Mouse (Mus musculus) ES-E14 (cell line): Measurements from ENCODE around the gene Kcna2. TPM values are rescaled to one million over a fixed set of nuclear protein-coding genes. Genes with fewer than 3 reads are reported as not detected.

Source experiments
- DNase-seq: peaks from one replicate; pipeline ENCODE4 v3.0.0-alpha.2; 2013; ENCODE audit warnings: low read depth, low spot score
- H3K27ac ChIP-seq: 2 replicates; pipeline ENCODE4 v1.5.1; 2012; ENCODE audit warnings: low read depth, mild to moderate bottlenecking, low read length, moderate library complexity, mixed read lengths; ENCODE audit not compliant: poor library complexity, insufficient read depth, severe bottlenecking
- H3K36me3 ChIP-seq: 2 replicates; pipeline ENCODE4 v1.6.1; 2012; ENCODE audit warnings: mild to moderate bottlenecking, low read length, moderate library complexity, mixed read lengths; ENCODE audit not compliant: control insufficient read depth, poor library complexity, insufficient read depth, severe bottlenecking
- H3K4me1 ChIP-seq, 2 experiments: fragments of 150-350 bp in 1 of 2; sonication (generic) in 1 of 2; 2 replicates each; pipeline ENCODE4 v1.6.1; 2012; ENCODE audit warnings: low read length in 2 of 2, mild to moderate bottlenecking in 1 of 2, mixed read lengths in 1 of 2; ENCODE audit not compliant: control insufficient read depth in 2 of 2, insufficient read depth in 2 of 2, poor library complexity in 1 of 2
- H3K4me3 ChIP-seq, 2 experiments: fragments of 150-350 bp in 1 of 2; sonication (generic) in 1 of 2; 2 replicates each; pipeline ENCODE4 v1.5.1; 2012; ENCODE audit warnings: low read length in 2 of 2, low read depth in 1 of 2, mild to moderate bottlenecking in 1 of 2, mixed read lengths in 1 of 2; ENCODE audit not compliant: insufficient read depth in 1 of 2, poor library complexity in 1 of 2, severe bottlenecking in 1 of 2
- H3K9ac ChIP-seq: 2 replicates; pipeline ENCODE4 v1.6.1; 2012; ENCODE audit warnings: low read depth, mild to moderate bottlenecking, low read length, mixed read lengths; ENCODE audit not compliant: poor library complexity, insufficient read depth, severe bottlenecking
- H3K9me3 ChIP-seq: fragments of 150-350 bp; sonication (generic); 2 replicates; pipeline ENCODE4 v1.6.1; 2012; ENCODE audit warnings: low read depth, mild to moderate bottlenecking, low read length; ENCODE audit not compliant: control insufficient read depth, insufficient read depth
- CHD2 ChIP-seq: IDR thresholded peaks from 2 replicates; pipeline ENCODE4 v1.6.1; 2014; ENCODE audit warnings: mild to moderate bottlenecking, low read depth, low read length, inconsistent platforms
- HCFC1 ChIP-seq: IDR thresholded peaks from 2 replicates; pipeline ENCODE4 v1.6.1; 2012; ENCODE audit warnings: low read length, inconsistent platforms, borderline replicate concordance; ENCODE audit not compliant: insufficient read depth
- MAFK ChIP-seq: IDR thresholded peaks from 2 replicates; pipeline ENCODE4 v1.6.1; 2014; ENCODE audit warnings: mild to moderate bottlenecking, low read depth, low read length, inconsistent platforms; ENCODE audit not compliant: insufficient read depth
- ZC3H11A ChIP-seq: IDR thresholded peaks from 2 replicates; pipeline ENCODE4 v1.6.1; 2012; ENCODE audit warnings: low read depth, mild to moderate bottlenecking, inconsistent platforms, low read length, borderline replicate concordance
- ZNF384 ChIP-seq: IDR thresholded peaks from 2 replicates; pipeline ENCODE4 v1.6.1; 2012; ENCODE audit warnings: low read depth, low read length, inconsistent platforms
- in situ Hi-C, 2 experiments: fragments of 600-800 bp; cut with MboI; formaldehyde crosslinking; loops; one replicate each; pipeline ENCODE4 v1.15.1; 2025; ENCODE audit warnings: low sequenced_read_pairs in 2 of 2, inconsistent platforms in 1 of 2; ENCODE audit not compliant: unreplicated experiment in 2 of 2
- total RNA-seq: library from RNA; depleted of rRNA; stranded (reverse); fragments of 300-350 nt; gene quantifications from 2 replicates; pipeline ENCODE4 v1.2.3, GENCODE M21; 2012; rRNA removed

The Kcna2 gene
- total RNA-seq, 1 experiment = under 0.01 TPM

DNA sequence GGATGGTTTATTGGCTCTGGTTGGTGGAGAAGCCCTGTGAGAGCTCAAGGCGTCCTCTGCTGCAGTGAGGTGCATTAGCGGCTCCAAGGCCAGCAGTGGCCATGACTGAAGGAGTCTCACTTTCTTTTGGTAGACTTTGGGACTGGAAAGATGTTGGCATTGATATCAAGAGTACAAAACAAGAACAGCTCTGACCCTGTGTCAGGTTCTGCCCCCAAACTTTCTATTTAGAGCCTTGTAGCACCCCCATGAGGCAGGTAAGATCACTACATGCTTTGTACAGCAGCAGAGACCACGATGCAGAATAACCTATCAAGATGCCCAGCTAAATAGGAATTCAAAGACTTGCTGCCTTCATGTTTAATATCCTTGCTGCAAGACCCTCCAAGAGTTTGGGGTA is 58.5 kb downstream of the Kcna2 start:
- H3K4me3 ChIP-seq = peak overlapping the region in 1 of 2 experiments; percentile 20; a peak in 1 of 4 replicates
- H3K9ac ChIP-seq = no peak overlapping the region
- peaks cover 0 to 5% of the 10 kb centered on the region in 2 experiments; a peak in 1 of 4 replicates for H3K4me1 ChIP-seq
- H3K9me3 ChIP-seq = no peaks in the 10 kb centered on the region
- H3K27ac ChIP-seq = no peak overlapping the region
- TF ChIP-seq HCFC1 (no peak), MAFK (no peak), ZC3H11A (no peak), ZNF384 (no peak), CHD2 (no peak)
- no peaks in the 10 kb centered on the region for H3K36me3 ChIP-seq
- DNase-seq = no peak
- in situ Hi-C loops = no loop called here

GRCm38 (mm10) chr3:107159859-107160324 is 58.9 kb downstream of the Kcna2 start:
- TF ChIP-seq ZC3H11A (no peak), CHD2 (no peak), HCFC1 (no peak), MAFK (no peak), ZNF384 (no peak)
- Histone ChIP-seq H3K9ac (no peak overlapping the region), H3K27ac (no peak overlapping the region), H3K36me3 (no peaks in the 10 kb centered on the region), H3K9me3 (no peaks in the 10 kb centered on the region), H3K4me3 (peak overlapping the region; percentile 13 to 20; a peak in 2 of 4 replicates), H3K4me1 (peaks cover 0 to 5% of the 10 kb centered on the region in 2 experiments; a peak in 1 of 4 replicates)
- in situ Hi-C loops = no loop called here
- DNase-seq = no peak

DNA sequence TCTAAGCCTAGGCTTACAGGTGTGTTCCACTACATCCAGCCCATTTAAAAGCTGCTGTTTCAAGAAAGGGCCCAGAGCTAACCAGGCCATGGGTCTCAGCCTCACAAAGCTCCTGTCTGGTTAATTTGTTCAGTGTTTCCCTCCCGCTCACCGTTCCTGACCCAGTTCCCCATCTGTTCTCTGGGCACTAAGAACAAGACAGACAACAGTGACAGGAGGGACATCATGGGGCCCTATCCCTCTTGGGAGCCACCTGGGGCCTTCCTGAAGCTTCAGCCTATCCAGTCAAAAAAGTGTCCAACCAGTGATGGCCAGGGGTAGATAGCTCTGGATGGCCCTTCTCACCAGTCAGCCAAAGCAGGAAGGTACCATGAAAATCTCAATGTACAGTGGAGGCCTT is 61.8 kb downstream of the Kcna2 start:
- no peaks in the 10 kb centered on the region for H3K9me3 ChIP-seq
- no peak for TF ChIP-seq CHD2
- TF ChIP-seq ZC3H11A = no peak
- no peak for TF ChIP-seq MAFK
- TF ChIP-seq HCFC1 = no peak
- TF ChIP-seq ZNF384 = no peak
- no peak overlapping the region for H3K9ac ChIP-seq
- H3K4me1 ChIP-seq = peaks cover 0 to 5% of the 10 kb centered on the region in 2 experiments; a peak in 1 of 4 replicates
- H3K27ac ChIP-seq = no peak overlapping the region
- no peak for DNase-seq
- H3K4me3 ChIP-seq = no peak overlapping the region
- H3K36me3 ChIP-seq = no peaks in the 10 kb centered on the region
- in situ Hi-C loops = no loop called here

Other genes with a start within 250 kb of the Kcna2 start
- 0.85 and 1.1 TPM in 2 replicates for gene Kcna3, start 65.0 kb upstream of the Kcna2 start, total RNA-seq
- not detected in 2 replicates for gene Kcna10, start 81.9 kb downstream of the Kcna2 start, total RNA-seq
- gene Cym, start 120.6 kb downstream of the Kcna2 start, total RNA-seq = not detected in 2 replicates
- not detected in 2 replicates for gene A630076J17Rik, start 129.5 kb downstream of the Kcna2 start, total RNA-seq
- 0.05 TPM in 1 of 2 replicates, not detected in the other for gene Prok1, start 138.6 kb downstream of the Kcna2 start, total RNA-seq
- gene Lamtor5, start 177.7 kb downstream of the Kcna2 start, total RNA-seq = 58.9 and 76.9 TPM in 2 replicates
- gene Slc16a4, start 190.1 kb downstream of the Kcna2 start, total RNA-seq = 0.42 and 0.85 TPM in 2 replicates
- 48.5 and 53.8 TPM in 2 replicates for gene Rbm15, start 232.5 kb downstream of the Kcna2 start, total RNA-seq